Mouse (Mus musculus) lung, adult 2 months (tissue): ENCODE measurements around the gene Zcchc2.

Experiments used
- CTCF ChIP-seq: fragments of 200-500 bp; IDR thresholded peaks from 2 replicates; pipeline ENCODE4 v1.5.1; 2011; ENCODE audit warnings: mild to moderate bottlenecking, low read length, control low read depth; ENCODE audit not compliant: insufficient read depth
- POLR2A ChIP-seq: fragments of 200-500 bp; IDR thresholded peaks from 2 replicates; pipeline ENCODE4 v1.6.1; 2011; ENCODE audit warnings: low read depth, mild to moderate bottlenecking, control low read depth, low read length, borderline replicate concordance; ENCODE audit errors: extremely low read depth

DNA sequence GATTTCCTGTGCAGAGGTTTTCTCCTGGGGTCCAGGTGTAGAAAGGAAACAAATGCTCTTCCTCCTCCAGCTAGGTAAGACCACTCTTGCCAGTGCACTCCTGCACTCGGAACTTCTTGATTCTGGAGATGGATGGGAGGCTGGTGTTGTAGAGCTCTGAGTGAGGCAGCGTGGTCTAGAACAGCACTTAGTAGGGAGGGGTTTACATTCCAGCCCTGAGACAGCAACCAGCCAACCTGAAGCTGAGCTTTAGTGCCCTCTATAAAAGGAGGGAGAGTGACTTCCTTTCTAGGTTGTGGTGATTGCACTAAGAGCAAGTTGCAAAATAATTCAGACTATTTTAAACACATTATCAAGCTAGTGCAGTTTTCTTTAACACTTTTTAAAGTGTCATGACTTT, 5.8 kb downstream of the Zcchc2 start:
- TF ChIP-seq CTCF (no peak), POLR2A (no peak)
